8 mouse cellular contexts compared by ENCODE assay signal in the genomic region with DNA sequence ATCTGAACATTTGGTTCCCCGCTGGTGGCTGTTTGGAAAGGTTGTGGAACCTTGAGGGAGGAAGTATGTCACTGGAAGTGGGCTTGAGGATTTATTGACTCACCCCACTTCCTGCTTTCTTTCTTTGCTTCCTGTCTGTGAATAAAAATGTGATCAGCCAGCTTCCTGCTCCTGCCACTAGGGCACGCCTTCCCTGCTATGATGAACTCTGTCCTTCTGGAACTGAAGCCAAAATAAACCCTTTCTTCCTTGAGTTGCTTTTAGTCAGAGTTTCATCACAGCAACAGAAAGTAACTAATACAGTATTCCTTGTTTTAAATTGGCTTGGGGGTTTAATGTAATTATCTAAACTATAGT. TPM values are rescaled to one million over a fixed set of nuclear protein-coding genes. Genes with fewer than 3 reads are reported as not detected.
A peak's percentile ranks its signal among the peaks of the same experiment; 100 is the strongest.
DNase-seq lines count a peak whose midpoint lies in the region; ATAC-seq and TF ChIP-seq lines count a peak whose summit lies in the region.

No protein-coding gene starts in this region.

- ATAC-seq in heart, embryonic 13.5 days (ENCODE audit: extremely low read depth, insufficient number of reproducible peaks, low FRiP score, low TSS enrichment) = no peak
- ATAC-seq in stomach, embryonic 14.5 days (ENCODE audit: insufficient number of reproducible peaks, insufficient read depth, low FRiP score, low read depth) = no peak

- H3K4me3 ChIP-seq in left cerebral cortex, adult 2 months = no peak overlapping the region
- H3K4me3 ChIP-seq in heart, embryonic 13.5 days = no peak overlapping the region
- no peak overlapping the region for H3K4me3 ChIP-seq in stomach, embryonic 14.5 days (ENCODE audit: low read depth, low read length)

- peaks cover 88% of the 10 kb centered on the region for H3K36me3 ChIP-seq in heart, embryonic 13.5 days
- H3K36me3 ChIP-seq in stomach, embryonic 14.5 days (ENCODE audit: control insufficient read depth, insufficient read depth, low read length) = peaks cover 40% of the 10 kb centered on the region

- peak; percentile 16; the same call in 1 of the 2 replicates for TF ChIP-seq CTCF in left cerebral cortex, adult 2 months (IDR thresholded peaks at IDR 0.05)

- no peaks in the 10 kb centered on the region for H3K9me3 ChIP-seq in heart, embryonic 13.5 days
- H3K9me3 ChIP-seq in stomach, embryonic 14.5 days (ENCODE audit: control insufficient read depth, low read depth, low read length) = no peaks in the 10 kb centered on the region

- 0 out of 2 replicates have a peak overlapping the region, but pooled peaks have one; percentile 1 for H3K4me2 ChIP-seq in heart, embryonic 13.5 days
- no peak overlapping the region for H3K4me2 ChIP-seq in stomach, embryonic 14.5 days (replicated peaks; ENCODE audit: low read depth, low read length)

- H3K27me3 ChIP-seq in heart, embryonic 13.5 days (replicated peaks) = no peaks in the 10 kb centered on the region
- H3K27me3 ChIP-seq in stomach, embryonic 14.5 days (ENCODE audit: control insufficient read depth, insufficient read depth, low read length) = no peaks in the 10 kb centered on the region

- intact Hi-C loops in left cerebral cortex, adult 2 months (cut with DNase I) = no loop called here

- no peak for DNase-seq in left cerebral cortex, adult 2 months (ENCODE audit: extremely low spot score in 1 of 2, low spot score in 2 of 2)
- no peak for DNase-seq in left cerebral cortex, adult 18-20 months (ENCODE audit: low spot score in 2 of 2)
- DNase-seq in large intestine, adult 2 months (ENCODE audit: low read depth, low spot score) = peak; percentile 56
- DNase-seq in left cerebral cortex, adult 11 months (ENCODE audit: low spot score) = no peak
- no peak for DNase-seq in natural killer cell, adult 2 months (ENCODE audit: low spot score in 2 of 2)
- DNase-seq in urinary bladder, postnatal 14 days (ENCODE audit: low spot score) = no peak

- H3K9ac ChIP-seq in heart, embryonic 13.5 days = no peak overlapping the region
- no peak overlapping the region for H3K9ac ChIP-seq in stomach, embryonic 14.5 days (replicated peaks; ENCODE audit: low read depth, low read length)

- WGBS in heart, embryonic 13.5 days = 61% methylated on average over 2 of the region's 2 CpGs
- WGBS in large intestine, adult 2 months = 43% methylated on average over 2 of the region's 2 CpGs
- WGBS in stomach, embryonic 14.5 days = 74% methylated on average over 2 of the region's 2 CpGs

- H3K4me1 ChIP-seq in heart, embryonic 13.5 days = peaks cover 51% of the 10 kb centered on the region
- no peaks in the 10 kb centered on the region for H3K4me1 ChIP-seq in stomach, embryonic 14.5 days (ENCODE audit: control insufficient read depth, insufficient read depth, low read length)

- peak overlapping the region; percentile 75; the same call in 1 of the 2 replicates for H3K27ac ChIP-seq in left cerebral cortex, adult 2 months
- H3K27ac ChIP-seq in heart, embryonic 13.5 days (replicated peaks) = peak overlapping the region; percentile 91
- H3K27ac ChIP-seq in stomach, embryonic 14.5 days (ENCODE audit: low read length) = peak overlapping the region; percentile 39; the same call in 1 of the 2 replicates

RNA-seq across cellular contexts. Expression of gene Ranbp2, which starts 40.8 kb away (rescaled TPM):
- 10 to 100 TPM; 92.3 to 96.3 TPM for total RNA-seq in left cerebral cortex, adult 2 months (2021)
- total RNA-seq in left cerebral cortex, adult 18-20 months (2021) = 10 to 100 TPM; 85.6 to 98.6 TPM
- polyA plus RNA-seq in heart, embryonic 13.5 days (2015; fragmentation: Nextera tagmentation; extraction: Ambion mirVana) = 14.0 and 15.2 TPM in 2 replicates
- polyA plus RNA-seq in large intestine, adult 2 months (2012; rRNA removed) = 1.9 and 4.2 TPM in 2 replicates
- polyA plus RNA-seq in stomach, embryonic 14.5 days (2014; fragmentation: Nextera tagmentation; extraction: Ambion mirVana) = 44.4 and 48.1 TPM in 2 replicates

Comparison
In these comparisons a context has a peak if more than half of its experiments do, and no peak if none do; other contexts are left out.
1. H3K27ac ChIP-seq: peak in every context shown above with its lines; median percentile 91 in heart, embryonic 13.5 days; 75 in left cerebral cortex, adult 2 months; 39 in stomach, embryonic 14.5 days.